Mouse (Mus musculus) neutrophil, adult 5-6 weeks (primary cell): ENCODE results near the gene Nubpl. TPM values are rescaled to one million over a fixed set of nuclear protein-coding genes. Genes with fewer than 3 reads are reported as not detected.

Experiments used
- ATAC-seq: fragments of 151-379, 151-347 bp; 2 replicates; pipeline ENCODE4 v1.8.0; 2017; ENCODE audit warnings: mild to moderate bottlenecking, moderate TSS enrichment; ENCODE audit not compliant: insufficient number of reproducible peaks, poor library complexity, low FRiP score, severe bottlenecking; ENCODE audit errors: extremely low read depth
- total RNA-seq: library from RNA; stranded (forward); fragments of 200-1000 nt; gene quantifications from 2 replicates; pipeline ENCODE4 v1.2.3, GENCODE M21; 2017

The Nubpl gene
- total RNA-seq, 1 experiment from 2014 or later, result 2.6 TPM

DNA sequence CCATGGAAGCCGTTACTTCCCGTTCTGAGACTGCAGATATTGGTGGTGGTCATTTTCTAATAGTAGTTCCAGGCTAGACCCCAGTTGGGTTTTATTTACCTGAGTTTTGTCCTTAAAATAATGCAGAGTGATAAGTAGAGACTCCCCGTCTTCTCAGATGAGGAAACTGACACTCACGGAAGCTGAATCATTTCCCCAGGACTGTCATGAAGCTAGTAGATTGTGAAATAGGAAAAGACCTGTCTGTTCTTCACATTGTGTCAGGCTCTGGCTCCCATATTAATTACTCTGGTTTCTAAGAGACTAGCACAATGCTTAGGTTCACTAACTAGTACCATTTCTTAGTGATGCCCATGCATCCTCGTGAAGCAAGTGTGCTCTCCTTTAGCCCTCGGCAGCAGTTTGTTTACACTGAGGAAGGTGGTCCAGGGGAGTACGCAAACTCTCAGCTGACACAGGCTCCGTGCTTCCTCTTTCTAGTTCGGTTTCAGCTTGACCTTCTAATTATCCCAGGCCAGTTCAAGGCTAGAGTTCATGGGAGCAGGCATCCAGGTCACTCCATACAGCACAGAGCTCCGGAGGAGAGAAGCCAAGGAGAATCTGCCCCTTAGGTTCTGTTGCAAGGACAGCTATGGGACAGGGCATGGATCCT, 209.9 kb downstream of the Nubpl start:
- peak; percentile 94 for ATAC-seq

DNA sequence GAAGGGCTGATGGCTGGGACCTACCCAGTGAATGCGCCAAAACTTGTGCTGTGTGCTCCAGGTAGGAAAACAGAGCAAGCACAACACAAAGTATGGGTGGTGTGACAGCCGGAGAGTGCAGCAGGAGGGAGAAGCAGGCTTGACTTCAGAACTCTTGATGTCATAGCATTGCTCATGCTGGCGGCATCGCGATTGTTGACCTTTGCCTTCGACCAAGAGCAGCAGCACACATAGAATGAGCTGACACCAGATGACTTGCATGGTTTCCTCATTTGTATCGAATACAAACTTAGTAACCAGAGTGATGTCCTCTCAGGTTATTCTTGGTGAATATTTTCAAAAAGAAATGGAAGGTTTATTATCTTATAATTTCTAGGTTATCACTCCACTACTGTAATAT, 211.1 kb downstream of the Nubpl start:
- ATAC-seq, result no peak

DNA sequence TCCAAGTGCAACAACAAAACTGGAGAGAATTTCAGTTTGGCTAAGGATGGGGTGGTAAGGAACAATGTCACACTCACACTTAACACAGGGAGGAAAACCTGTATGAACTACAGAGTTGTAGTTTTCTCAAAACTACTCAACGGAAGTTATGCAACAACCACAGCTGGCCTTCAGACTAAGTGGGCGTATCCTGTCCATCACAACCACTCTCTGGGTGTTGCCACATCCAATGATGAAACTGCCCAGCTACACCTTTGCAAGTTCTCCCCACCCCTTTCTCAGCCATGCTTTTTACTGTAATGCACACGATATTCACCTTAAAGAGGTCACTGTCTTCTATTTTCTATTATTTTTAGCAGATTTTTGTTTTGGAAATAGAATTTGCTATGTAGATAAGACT, 217.3 kb downstream of the Nubpl start:
- peak; percentile 100 for ATAC-seq

DNA sequence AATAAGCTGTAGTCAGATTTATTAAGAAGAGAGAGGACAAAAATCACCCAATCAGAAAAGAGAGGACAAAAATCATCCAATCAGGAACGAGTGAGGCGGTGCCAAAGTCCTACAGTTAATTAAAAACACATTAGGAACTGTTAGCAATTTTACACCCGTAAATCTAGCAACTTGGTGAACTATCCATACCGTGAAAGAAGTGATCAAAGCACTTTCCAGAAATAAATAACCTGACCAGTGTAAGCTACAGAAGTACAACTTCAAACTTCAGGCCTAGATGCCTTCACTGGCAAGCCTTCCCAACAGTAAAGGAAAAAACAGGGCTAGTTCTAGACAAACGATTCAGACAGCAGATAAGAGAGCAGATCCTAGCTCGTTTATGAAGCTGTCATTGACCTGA, 220.1 kb downstream of the Nubpl start:
- no peak for ATAC-seq

DNA sequence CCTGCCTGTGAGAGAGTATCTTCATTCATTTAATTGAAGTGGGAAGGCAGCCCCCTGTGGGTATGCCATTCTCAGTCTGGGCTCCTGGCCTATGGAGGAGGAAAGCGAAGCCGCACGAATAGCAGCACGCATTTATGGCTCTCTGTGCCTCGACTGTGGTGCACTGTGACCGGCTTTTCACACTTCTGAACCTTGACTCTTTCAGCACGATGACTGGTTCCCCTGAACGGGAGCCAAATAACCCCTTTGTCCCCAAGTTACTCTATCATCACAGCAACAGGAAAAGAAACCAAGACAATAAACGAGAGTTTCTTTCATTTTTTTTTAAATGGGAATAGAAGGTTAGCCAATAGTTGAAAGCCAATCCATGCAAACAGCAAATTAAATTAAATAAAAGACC, 220.9 kb downstream of the Nubpl start:
- no peak for ATAC-seq

DNA sequence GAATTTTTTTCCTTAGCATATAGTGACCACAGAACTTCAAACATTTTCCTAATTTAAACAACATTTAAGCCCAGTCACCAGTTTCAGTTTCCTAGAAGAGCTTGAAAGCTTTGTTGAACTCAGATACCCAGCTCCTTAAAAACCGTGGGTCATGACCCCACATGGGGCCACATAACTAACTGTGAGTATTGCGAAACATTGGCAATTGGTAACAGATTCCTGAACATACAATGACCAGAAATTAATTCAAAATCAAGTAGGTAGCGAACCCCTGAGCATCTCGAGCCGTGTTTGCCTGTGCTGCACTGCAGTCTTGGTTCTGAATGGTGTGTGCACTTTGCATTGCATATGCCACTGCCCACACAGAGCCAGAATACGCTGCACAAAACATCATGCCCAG, 221.6 kb downstream of the Nubpl start:
- no peak for ATAC-seq

DNA sequence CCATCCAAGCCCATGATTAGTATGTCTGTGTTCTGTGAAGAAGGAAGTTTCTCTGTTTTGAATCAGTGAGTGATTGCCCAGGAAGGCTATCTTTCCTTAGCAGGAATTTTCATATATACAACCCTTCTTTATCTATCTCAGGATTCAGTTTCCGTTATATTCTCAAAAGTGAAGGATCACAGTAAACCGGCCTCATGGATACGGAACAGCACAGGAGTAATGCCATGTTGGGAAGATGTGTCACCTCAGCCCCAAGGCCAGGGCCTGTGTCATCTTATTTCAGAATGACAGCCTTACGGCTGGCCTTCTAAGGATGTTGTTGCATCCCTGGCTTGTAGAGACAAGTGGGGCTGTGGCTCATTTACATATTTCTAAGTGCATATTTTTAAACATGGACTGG, 231.0 kb downstream of the Nubpl start:
- no peak for ATAC-seq

DNA sequence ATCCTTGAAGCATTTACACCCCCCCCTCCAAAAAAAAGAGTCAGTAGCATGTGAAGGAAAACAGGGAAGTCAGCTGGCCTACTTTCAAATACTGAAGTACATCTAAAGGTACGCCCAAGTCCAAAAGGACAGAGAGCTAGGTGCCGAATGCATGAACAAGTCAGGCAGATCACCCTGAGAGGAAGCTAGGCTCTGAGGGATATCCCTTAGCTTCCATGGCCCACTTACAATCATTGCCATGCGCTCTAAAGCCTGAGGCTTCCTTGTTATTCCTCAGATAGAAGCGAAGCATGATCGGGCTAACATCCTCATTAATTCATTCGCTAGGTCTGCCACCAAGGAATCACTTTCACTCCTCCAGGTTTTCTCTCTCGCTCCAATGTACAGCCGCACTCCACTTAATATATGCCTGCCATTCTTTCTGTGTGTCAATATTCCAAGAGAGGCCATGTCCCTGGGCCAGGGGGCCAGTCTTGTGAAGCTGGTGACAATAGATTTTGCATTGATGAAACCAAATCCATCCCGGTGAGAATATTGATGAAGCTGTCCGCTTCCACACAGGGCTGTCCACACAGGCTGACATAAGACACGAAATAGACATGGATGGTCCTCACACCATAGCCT, 237.7 kb downstream of the Nubpl start:
- no peak for ATAC-seq

DNA sequence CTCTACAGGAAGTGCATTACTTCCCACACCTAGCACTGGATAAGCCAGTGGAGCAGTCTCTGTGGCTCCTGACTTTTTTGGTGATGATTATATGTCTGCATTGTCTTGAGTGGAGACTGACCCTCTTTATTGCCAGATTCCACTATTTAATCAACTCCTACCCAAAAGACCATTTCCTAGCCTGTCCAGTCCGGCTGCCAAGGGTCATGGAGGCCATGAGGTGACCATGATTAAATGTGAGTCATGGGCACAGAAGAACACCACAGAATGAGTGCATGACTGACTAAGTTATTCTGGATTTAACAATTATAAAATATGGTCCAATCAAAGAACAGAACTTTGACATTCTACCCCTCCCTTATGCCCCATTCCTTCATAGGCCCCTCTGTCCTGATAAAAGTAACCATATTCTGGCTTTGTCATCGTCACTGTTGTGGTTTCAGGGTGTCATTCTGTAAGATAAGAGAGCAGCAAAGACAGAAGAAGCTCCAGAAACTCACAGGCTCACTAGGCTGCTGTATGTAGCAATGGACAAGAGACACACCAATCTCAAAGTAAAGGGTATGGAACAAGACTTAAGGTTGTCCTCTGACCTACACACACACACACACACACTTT, 240.7 kb downstream of the Nubpl start:
- no peak for ATAC-seq

DNA sequence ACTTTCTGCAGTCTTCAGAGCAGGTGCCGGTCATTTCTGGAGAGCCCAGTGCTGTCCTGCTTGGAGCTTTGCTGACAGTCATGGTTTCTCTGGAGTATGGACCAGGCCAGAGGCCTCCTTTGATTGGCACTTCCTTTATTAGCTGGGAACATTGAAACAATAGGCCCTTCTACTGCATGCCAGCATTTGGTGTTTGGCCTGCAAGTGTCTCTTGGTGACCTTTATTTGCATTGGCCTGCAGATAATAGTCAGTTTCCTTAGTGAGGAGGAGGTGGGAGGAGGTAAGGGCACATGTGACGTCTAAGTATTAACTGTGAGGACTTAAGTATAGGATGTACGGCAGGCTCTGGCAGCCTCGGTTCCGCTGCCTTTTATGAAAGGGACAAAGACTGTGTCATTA, 249.1 kb downstream of the Nubpl start:
- ATAC-seq, result no peak

DNA sequence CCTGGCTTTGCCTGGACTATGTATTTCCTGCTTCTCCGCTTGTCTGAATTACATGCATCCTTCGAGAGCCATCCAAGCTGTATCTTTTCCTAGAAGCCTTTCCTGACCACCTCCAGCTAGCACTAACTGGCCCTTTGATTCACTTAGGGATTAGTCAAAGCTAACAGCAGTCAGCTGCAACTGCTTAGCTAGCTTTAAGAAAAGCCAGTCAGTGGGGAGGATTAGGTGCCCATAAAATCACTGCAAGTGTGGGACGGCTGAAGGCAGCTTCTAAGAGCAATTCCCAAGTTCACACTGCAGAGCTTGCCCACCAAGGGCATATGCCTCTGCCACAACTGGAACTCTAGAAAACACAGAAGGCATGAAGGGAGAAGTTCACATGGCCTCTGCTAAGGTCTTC, 252.7 kb downstream of the Nubpl start:
- no peak for ATAC-seq

DNA sequence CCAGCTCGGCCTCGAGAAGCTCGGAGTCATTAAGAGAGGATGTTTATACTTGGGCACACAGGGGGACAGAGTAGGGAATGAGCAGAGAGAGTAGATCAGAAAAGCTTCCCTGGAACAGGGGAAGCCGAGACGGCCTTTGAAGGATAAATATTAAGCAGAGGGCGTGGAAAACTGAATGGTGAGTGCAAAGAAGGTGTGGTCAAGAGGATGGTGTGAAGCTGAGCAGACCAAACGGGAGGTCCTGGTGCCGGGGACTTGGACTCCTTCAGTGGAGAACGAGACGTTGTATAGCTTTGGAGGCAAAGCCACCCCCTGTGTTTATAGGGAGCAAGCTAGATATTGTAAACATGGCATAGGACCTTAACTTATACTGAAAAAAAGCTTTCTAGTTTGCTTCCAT, 261.9 kb downstream of the Nubpl start:
- ATAC-seq, result no peak

DNA sequence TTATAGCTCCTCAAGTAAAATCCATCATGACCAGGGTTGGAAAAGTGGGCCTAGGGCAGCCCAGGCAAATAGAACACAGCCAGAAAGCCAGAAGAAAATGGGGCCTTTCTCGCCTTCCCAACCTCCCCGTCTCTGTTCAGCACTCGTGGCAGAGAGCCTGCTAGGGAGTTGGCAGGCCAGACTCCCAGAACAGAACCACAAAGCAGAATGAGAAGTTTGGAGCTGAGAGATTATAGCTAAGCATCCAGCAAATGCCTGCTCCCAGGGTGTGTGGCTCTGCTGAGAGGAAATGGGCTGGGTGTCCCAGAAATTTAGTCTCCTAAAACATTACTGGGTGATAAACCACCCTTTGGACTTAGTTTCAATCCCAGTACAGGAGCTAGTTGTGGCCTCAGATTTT, 262.6 kb downstream of the Nubpl start:
- no peak for ATAC-seq

DNA sequence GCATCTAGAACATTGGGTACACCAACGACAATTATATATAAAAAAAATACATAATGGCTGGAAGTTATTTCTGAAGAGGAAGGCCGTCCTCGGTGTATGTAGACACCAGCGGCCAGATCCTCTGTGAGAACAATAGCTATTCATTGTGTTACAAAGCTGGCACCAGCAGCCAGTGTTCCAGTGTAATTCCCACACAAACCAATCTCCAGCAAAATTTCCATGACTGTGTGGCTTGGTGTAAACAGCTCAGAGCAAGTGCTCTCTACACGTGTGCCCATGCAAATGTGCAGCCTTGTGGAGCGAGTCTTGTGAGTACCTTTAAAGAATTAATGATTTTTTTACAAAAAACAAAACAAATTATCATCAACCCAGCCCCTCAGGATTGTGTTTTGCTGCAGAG, 263.7 kb downstream of the Nubpl start:
- ATAC-seq, result no peak

Other genes starting within 250 kb of the Nubpl start
- 24.2 and 28.9 TPM in 2 replicates for gene Heatr5a, start 126.4 kb upstream of the Nubpl start, total RNA-seq
- gene Dtd2, start 91.2 kb upstream of the Nubpl start, total RNA-seq, result 5.9 and 6.3 TPM in 2 replicates
- not detected in 2 replicates for gene Gpr33, start 69.7 kb upstream of the Nubpl start, total RNA-seq